Mouse (Mus musculus) bone marrow macrophage, adult 2 months (primary cell): ENCODE results near the gene Erf.

Experiments
- CTCF ChIP-seq: IDR thresholded peaks from 2 replicates; pipeline ENCODE4 v1.5.1; 2012; ENCODE audit warnings: low read depth, mild to moderate bottlenecking, low read length, moderate library complexity
- POLR2A ChIP-seq: IDR thresholded peaks from 2 replicates; pipeline ENCODE4 v1.6.1; 2012; ENCODE audit warnings: mild to moderate bottlenecking, low read depth, low read length, borderline replicate concordance

GRCm38 (mm10) chr7:25289925-25290324 lies 39.4 kb upstream of the Erf start:
- TF ChIP-seq POLR2A: no peak
- TF ChIP-seq CTCF: no peak
